ENCODE assay signal across 28 mouse cellular contexts in genomic region chr15:62809320-62809719, GRCm38 (mm10).
DNase-seq lines count a peak whose midpoint lies in the region.
"Had no signal": no experiment of that assay in that cellular context is flagged by ENCODE, and none has a peak within 500 bp of the region (broad histone marks: within the 10 kb centered on the region; RNA-seq: fewer than 3 reads in every experiment).

No protein-coding gene starts in this region.

- 78% methylated on average over 3 of the region's 3 CpGs for WGBS in heart, embryonic 10.5 days
- WGBS in embryonic facial prominence, embryonic 10.5 days: 86% methylated on average over 3 of the region's 3 CpGs

- no peaks in the 10 kb centered on the region for H3K9me3 ChIP-seq in heart, embryonic 10.5 days
- H3K9me3 ChIP-seq in embryonic facial prominence, embryonic 10.5 days: no peaks in the 10 kb centered on the region
- H3K9me3 ChIP-seq: embryonic facial prominence, embryonic 13.5 days; G1E; heart, embryonic 13.5 days; kidney, embryonic 15.5 days; limb, embryonic 10.5 days; limb, embryonic 15.5 days; liver, embryonic 13.5 days; megakaryocyte, embryonic 14.5 days; midbrain, embryonic 12.5 days had no signal

- H3K36me3 ChIP-seq in heart, embryonic 10.5 days: no peaks in the 10 kb centered on the region
- no peaks in the 10 kb centered on the region for H3K36me3 ChIP-seq in embryonic facial prominence, embryonic 10.5 days (replicated peaks)
- H3K36me3 ChIP-seq: embryonic facial prominence, embryonic 13.5 days; G1E; heart, embryonic 13.5 days; kidney, embryonic 15.5 days; limb, embryonic 10.5 days; limb, embryonic 15.5 days; liver, embryonic 13.5 days; midbrain, embryonic 12.5 days had no signal

- no peaks in the 10 kb centered on the region for H3K4me1 ChIP-seq in heart, embryonic 10.5 days
- H3K4me1 ChIP-seq in embryonic facial prominence, embryonic 10.5 days: no peaks in the 10 kb centered on the region
- H3K4me1 ChIP-seq: embryonic facial prominence, embryonic 13.5 days; heart, embryonic 13.5 days; kidney, embryonic 15.5 days; limb, embryonic 10.5 days; limb, embryonic 15.5 days; liver, embryonic 13.5 days; midbrain, embryonic 12.5 days had no signal

- H3K27me3 ChIP-seq in heart, embryonic 10.5 days (ENCODE audit: insufficient read depth, poor library complexity, severe bottlenecking): no peaks in the 10 kb centered on the region
- no peaks in the 10 kb centered on the region for H3K27me3 ChIP-seq in embryonic facial prominence, embryonic 10.5 days (replicated peaks; ENCODE audit: low read depth, poor library complexity, severe bottlenecking)
- H3K27me3 ChIP-seq: embryonic facial prominence, embryonic 13.5 days; heart, embryonic 13.5 days; kidney, embryonic 15.5 days; limb, embryonic 15.5 days; liver, embryonic 13.5 days; megakaryocyte, embryonic 14.5 days; midbrain, embryonic 12.5 days had no signal

- peak; percentile 50 for DNase-seq in 416B (ENCODE audit: low read depth)
- DNase-seq in CD4-positive helper T cell, adult 2 months (ENCODE audit: low read depth, low spot score): peak; percentile 21
- peak; percentile 65 for DNase-seq in MEL-GATA-1-ER (ENCODE audit: extremely low read depth, low read depth)
- peak; percentile 39 for DNase-seq in naive thymus-derived CD4-positive, alpha-beta T cell, adult 2 months (ENCODE audit: low read depth)
- DNase-seq in left cerebral cortex, adult 9 months (ENCODE audit: low spot score in 2 of 2): no peak
- no peak for DNase-seq in heart, embryonic 10.5 days (ENCODE audit: low spot score)
- no peak for DNase-seq in embryonic facial prominence, embryonic 10.5 days (ENCODE audit: low spot score)
- DNase-seq: adrenal gland, postnatal 25 days; cerebellum, adult 11-12 months; cerebellum, adult 9-11 months; embryo, embryonic 11 days; gastrocnemius, postnatal 25 days; heart, adult 11 months; heart, postnatal 14 days; kidney, postnatal 4 days; liver, embryonic 13.5 days; lung, adult 18-20 months; lung, postnatal 4 days; thymus, postnatal 14 days had no signal

- no peak overlapping the region for H3K4me3 ChIP-seq in heart, embryonic 10.5 days
- H3K4me3 ChIP-seq in embryonic facial prominence, embryonic 10.5 days: no peak overlapping the region
- H3K4me3 ChIP-seq: embryonic facial prominence, embryonic 13.5 days; erythroblast, embryonic 14.5 days; heart, embryonic 13.5 days; kidney, embryonic 15.5 days; limb, embryonic 10.5 days; limb, embryonic 15.5 days; liver, embryonic 13.5 days; megakaryocyte, embryonic 14.5 days; midbrain, embryonic 12.5 days had no signal

- no peak overlapping the region for H3K27ac ChIP-seq in heart, embryonic 10.5 days
- H3K27ac ChIP-seq in embryonic facial prominence, embryonic 10.5 days (replicated peaks): no peak overlapping the region
- H3K27ac ChIP-seq: embryonic facial prominence, embryonic 13.5 days; heart, embryonic 13.5 days; kidney, embryonic 15.5 days; limb, embryonic 10.5 days; limb, embryonic 15.5 days; liver, embryonic 13.5 days; midbrain, embryonic 12.5 days had no signal

Comparison
In these comparisons a context has a peak if more than half of its experiments do, and no peak if none do; other contexts are left out.
1. DNase-seq: peak in 416B (single experiment), CD4-positive helper T cell, adult 2 months (single experiment), MEL-GATA-1-ER (single experiment) and naive thymus-derived CD4-positive, alpha-beta T cell, adult 2 months (single experiment); none in left cerebral cortex, adult 9 months (0 of 2), heart, embryonic 10.5 days (single experiment) and embryonic facial prominence, embryonic 10.5 days (single experiment).